Mouse (Mus musculus) adrenal gland, postnatal 4 days (tissue): ENCODE measurements around the gene Ctbp2. TPM values are rescaled to one million over a fixed set of nuclear protein-coding genes. Genes with fewer than 3 reads are reported as not detected.

ENCODE experiments used
- DNase-seq, 2 experiments: peaks; one replicate each; pipeline ENCODE4 v3.0.0; 2021 to 2022; ENCODE audit warnings: low spot score in 2 of 2, mixed read lengths in 2 of 2
- total RNA-seq, 2 experiments: library from RNA; stranded (reverse); gene quantifications; 2 replicates each; pipeline ENCODE4 v1.2.3; 2021

The Ctbp2 gene
- total RNA-seq, 2 experiments from 2014 or later = 86.7 to 94.1 TPM

DNA sequence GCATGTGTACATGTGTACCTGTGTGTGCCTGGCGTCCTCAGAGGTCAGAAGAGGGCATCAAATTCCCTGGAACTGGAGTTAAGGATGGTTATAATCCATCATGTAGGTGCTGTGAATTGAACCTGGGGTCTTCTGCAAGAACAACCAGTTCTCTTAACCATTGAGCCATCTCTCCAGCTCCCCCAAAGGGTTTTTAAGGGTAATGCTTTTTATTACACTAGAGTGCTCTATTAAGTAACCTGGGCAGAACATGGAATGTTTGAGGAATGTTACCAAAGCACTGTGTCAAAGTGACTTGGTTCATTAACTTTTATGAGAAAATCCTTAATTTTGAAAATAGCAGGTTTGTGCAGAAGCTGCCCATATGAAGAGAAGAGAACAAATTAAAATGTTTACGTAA, 152.1 kb downstream of the Ctbp2 start:
- DNase-seq = no peak

DNA sequence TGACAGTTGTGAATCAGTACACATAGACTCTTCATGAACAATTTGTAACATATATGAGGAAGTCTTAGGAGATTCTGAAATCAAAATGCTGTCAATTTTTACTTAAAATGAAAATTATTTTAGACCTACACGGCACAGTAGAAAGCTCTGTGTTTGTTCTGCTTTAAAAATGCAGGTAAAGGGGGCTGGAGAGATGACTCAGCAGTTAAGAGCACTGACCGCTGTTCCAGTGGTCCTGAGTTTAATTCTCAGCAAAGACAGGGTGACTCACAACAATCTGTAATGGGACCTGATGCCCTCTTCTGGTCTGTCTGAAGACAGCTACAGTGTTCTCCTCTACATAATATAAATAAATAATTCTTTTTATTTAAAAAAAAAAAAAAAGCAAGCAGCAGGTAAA, 158.4 kb downstream of the Ctbp2 start:
- no peak for DNase-seq

DNA sequence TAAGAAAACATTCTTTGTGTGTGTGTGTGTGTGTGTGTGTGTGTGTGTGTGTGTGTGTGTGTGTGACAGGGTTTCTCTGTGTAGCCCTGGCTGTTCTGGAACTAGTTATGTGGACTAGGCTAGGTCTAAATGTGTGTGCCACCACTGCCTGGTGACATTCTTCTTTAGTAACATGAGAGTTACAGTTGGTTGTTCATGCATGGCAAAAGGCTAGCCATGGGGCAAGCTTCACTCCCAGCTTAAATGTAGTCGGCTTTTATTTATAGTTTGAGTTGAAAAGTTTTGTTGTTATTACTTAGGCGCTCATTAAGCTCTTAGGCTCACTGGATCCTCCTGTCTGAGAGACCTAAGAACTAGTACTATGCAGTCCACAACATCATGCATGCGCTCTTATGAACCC, 159.8 kb downstream of the Ctbp2 start:
- no peak for DNase-seq

DNA sequence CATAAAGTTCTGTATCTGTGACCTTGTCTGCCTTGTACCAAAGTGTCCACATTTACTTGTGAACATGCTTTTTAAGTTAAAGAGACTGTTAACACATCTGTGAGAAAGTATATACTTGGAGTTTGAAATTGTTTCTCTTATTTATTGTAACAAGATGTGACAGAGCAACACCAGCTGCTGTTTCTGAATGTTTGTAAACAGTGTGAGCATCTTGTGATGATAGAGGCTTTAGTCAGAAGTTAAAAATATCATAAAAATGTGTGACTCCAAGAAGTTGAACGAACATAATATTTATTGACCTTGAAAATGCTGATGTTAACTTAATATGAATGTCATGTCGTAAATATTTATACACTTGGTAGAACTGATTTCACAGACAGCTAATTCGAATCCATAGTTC, 173.5 kb downstream of the Ctbp2 start:
- DNase-seq = no peak

DNA sequence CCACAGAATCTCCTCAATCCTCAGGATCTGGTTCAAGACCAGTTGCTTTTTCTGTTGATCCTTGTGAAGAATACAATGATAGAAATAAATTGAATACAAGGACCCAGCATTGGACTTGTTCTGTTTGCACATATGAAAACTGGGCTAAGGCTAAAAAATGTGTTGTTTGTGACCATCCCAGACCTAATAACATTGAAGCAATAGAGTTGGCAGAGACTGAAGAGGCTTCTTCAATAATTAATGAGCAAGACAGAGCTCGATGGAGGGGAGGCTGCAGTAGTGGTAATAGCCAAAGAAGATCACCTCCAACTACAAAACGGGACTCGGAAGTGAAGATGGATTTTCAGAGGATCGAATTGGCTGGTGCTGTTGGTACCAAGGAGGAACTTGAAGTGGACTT, 174.2 kb downstream of the Ctbp2 start:
- DNase-seq = no peak

DNA sequence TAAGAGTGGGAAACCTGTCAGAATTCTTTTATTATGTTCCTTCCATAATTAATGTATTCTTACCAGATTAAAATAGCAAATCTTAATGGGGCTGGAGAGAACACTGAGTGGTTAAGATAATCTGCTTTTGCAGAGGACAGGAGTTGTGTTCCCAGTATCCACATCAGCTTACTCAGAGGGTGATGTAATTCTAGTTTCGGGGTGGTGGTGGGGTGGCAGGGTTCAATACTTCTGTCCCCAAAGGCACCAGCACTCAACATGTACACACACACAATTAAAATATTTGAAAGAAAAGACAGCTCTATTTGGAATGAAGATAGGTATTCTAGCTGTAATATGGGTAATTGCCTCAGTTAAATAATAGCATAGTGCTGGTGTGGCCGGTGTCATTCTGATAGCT, 183.6 kb downstream of the Ctbp2 start:
- DNase-seq = no peak

DNA sequence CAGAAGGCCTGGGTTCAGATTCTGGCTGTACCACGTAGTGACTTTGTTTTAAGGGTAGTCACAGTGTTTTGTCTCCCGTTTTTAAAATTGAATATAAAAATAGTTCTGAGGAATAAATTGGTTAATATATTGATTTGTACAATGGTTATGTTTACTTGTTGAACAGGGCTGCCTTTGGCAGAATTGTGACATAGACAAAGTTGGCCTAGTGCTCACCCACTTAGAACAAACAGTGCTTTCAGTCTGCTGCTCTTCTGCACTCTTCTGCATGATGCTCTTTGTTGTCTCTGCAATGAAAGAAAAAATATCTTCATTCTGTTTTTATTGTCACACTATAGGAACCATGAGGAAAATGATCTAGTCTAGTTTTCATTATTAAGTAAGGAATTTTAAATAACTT, 185.0 kb downstream of the Ctbp2 start:
- DNase-seq = no peak

Other genes with a start within 250 kb of the Ctbp2 start
- gene Zranb1, start 193.2 kb downstream of the Ctbp2 start, total RNA-seq = 10 to 100 TPM; 45.8 to 47.1 TPM
- 100 to 1,000 TPM; 205 to 210 TPM for gene Fgfr2, start 1.0 kb downstream of the Ctbp2 start, total RNA-seq